Mouse (Mus musculus): ENCODE measurements at regions not wholly inside any gene's neighbourhood (a gene's known extent, or its start where the extent isn't known, plus 50 kb on each side); places are given as distances from the start of the nearest gene placed in this dataset.
"Not testable (repeated sequence)": the region's sequence is repeated elsewhere in the genome, so short reads cannot be mapped to it uniquely, and the experiment has no call there.

- no peak overlapping the region for H3K4me2 ChIP-seq (replicated peaks; ENCODE audit: low read depth, low read length)
- no peak for ATAC-seq (ENCODE audit: low FRiP score, low TSS enrichment)
- H3K9ac ChIP-seq (replicated peaks; ENCODE audit: low read length): no peak overlapping the region
- H3K9me3 ChIP-seq (ENCODE audit: low read length): no peaks in the 10 kb centered on the region
- H3K27me3 ChIP-seq (ENCODE audit: insufficient read depth, low read length): no peaks in the 10 kb centered on the region
- H3K4me1 ChIP-seq (ENCODE audit: insufficient read depth, low read length): no peaks in the 10 kb centered on the region
- 88% methylated on average over 3 of the region's 3 CpGs for WGBS
- H3K27ac ChIP-seq (ENCODE audit: low read length): no peak overlapping the region
- no peak overlapping the region for H3K4me3 ChIP-seq (ENCODE audit: low read length)
- H3K36me3 ChIP-seq (ENCODE audit: insufficient read depth, low read length): no peaks in the 10 kb centered on the region
Observed at GRCm38 (mm10) chr1:30685318-30685717, 188.4 kb downstream of the Phf3 start.

- no peak overlapping the region for H3K9ac ChIP-seq (replicated peaks; ENCODE audit: low read length)
- no peaks in the 10 kb centered on the region for H3K27me3 ChIP-seq (ENCODE audit: insufficient read depth, low read length)
- no peaks in the 10 kb centered on the region for H3K9me3 ChIP-seq (ENCODE audit: low read length)
- H3K4me2 ChIP-seq (replicated peaks; ENCODE audit: low read depth, low read length): no peak overlapping the region
- no peaks in the 10 kb centered on the region for H3K36me3 ChIP-seq (ENCODE audit: insufficient read depth, low read length)
- no peak for ATAC-seq (ENCODE audit: low FRiP score, low TSS enrichment)
- no peak overlapping the region for H3K4me3 ChIP-seq (ENCODE audit: low read length)
- H3K27ac ChIP-seq (ENCODE audit: low read length): no peak overlapping the region
- 69% methylated on average over 2 of the region's 2 CpGs for WGBS
- no peaks in the 10 kb centered on the region for H3K4me1 ChIP-seq (ENCODE audit: insufficient read depth, low read length)
Observed at GRCm38 (mm10) chr1:30683889-30684288, 189.8 kb downstream of the Phf3 start.

- Histone ChIP-seq H3K36me3 (ENCODE audit: insufficient read depth, low read length) (no peaks in the 10 kb centered on the region), H3K4me2 (replicated peaks; ENCODE audit: low read depth, low read length) (no peak overlapping the region), H3K4me3 (ENCODE audit: low read length) (no peak overlapping the region), H3K9ac (replicated peaks; ENCODE audit: low read length) (no peak overlapping the region), H3K4me1 (ENCODE audit: insufficient read depth, low read length) (no peaks in the 10 kb centered on the region), H3K27me3 (ENCODE audit: insufficient read depth, low read length) (no peaks in the 10 kb centered on the region), H3K9me3 (ENCODE audit: low read length) (no peaks in the 10 kb centered on the region), H3K27ac (ENCODE audit: low read length) (no peak overlapping the region)
- WGBS: 60% methylated on average over 2 of the region's 2 CpGs
- no peak for ATAC-seq (ENCODE audit: low FRiP score, low TSS enrichment)
Observed at GRCm38 (mm10) chr1:30639807-30640206, 233.9 kb downstream of the Phf3 start.

GRCm38 (mm10) chr1:30632760-30633159, 241.0 kb downstream of the Phf3 start:
- Histone ChIP-seq H3K4me1 (ENCODE audit: insufficient read depth, low read length) (no peaks in the 10 kb centered on the region), H3K4me3 (ENCODE audit: low read length) (no peak overlapping the region), H3K9me3 (ENCODE audit: low read length) (no peaks in the 10 kb centered on the region), H3K4me2 (replicated peaks; ENCODE audit: low read depth, low read length) (no peak overlapping the region), H3K36me3 (ENCODE audit: insufficient read depth, low read length) (no peaks in the 10 kb centered on the region), H3K27ac (ENCODE audit: low read length) (no peak overlapping the region), H3K27me3 (ENCODE audit: insufficient read depth, low read length) (no peaks in the 10 kb centered on the region), H3K9ac (replicated peaks; ENCODE audit: low read length) (no peak overlapping the region)
- ATAC-seq (ENCODE audit: low FRiP score, low TSS enrichment): no peak
- WGBS: 63% methylated on average over 1 of the region's 1 CpGs

- not testable (repeated sequence) for H3K9ac ChIP-seq (replicated peaks; ENCODE audit: low read length); H3K27me3 ChIP-seq (ENCODE audit: insufficient read depth, low read length); H3K4me2 ChIP-seq (replicated peaks; ENCODE audit: low read depth, low read length); H3K27ac ChIP-seq (ENCODE audit: low read length); H3K9me3 ChIP-seq (ENCODE audit: low read length); H3K4me3 ChIP-seq (ENCODE audit: low read length); H3K4me1 ChIP-seq (ENCODE audit: insufficient read depth, low read length); H3K36me3 ChIP-seq (ENCODE audit: insufficient read depth, low read length); ATAC-seq (ENCODE audit: low FRiP score, low TSS enrichment)
- WGBS: 44% methylated on average over 5 of the region's 5 CpGs
Observed at GRCm38 (mm10) chr1:30627796-30628195, 245.9 kb downstream of the Phf3 start.

- Histone ChIP-seq H3K4me2 (replicated peaks; ENCODE audit: low read depth, low read length) (no peak overlapping the region), H3K9me3 (ENCODE audit: low read length) (no peaks in the 10 kb centered on the region), H3K36me3 (ENCODE audit: insufficient read depth, low read length) (no peaks in the 10 kb centered on the region), H3K4me3 (ENCODE audit: low read length) (no peak overlapping the region), H3K9ac (replicated peaks; ENCODE audit: low read length) (no peak overlapping the region), H3K4me1 (ENCODE audit: insufficient read depth, low read length) (no peaks in the 10 kb centered on the region), H3K27ac (ENCODE audit: low read length) (no peak overlapping the region), H3K27me3 (ENCODE audit: insufficient read depth, low read length) (no peaks in the 10 kb centered on the region)
- WGBS: 47% methylated on average over 7 of the region's 7 CpGs
- no peak for ATAC-seq (ENCODE audit: low FRiP score, low TSS enrichment)
Observed at GRCm38 (mm10) chr1:30595122-30595730, 278.5 kb downstream of the Phf3 start.

GRCm38 (mm10) chr1:30594036-30594435, 279.7 kb downstream of the Phf3 start:
- WGBS: 45% methylated on average over 1 of the region's 1 CpGs

GRCm38 (mm10) chr1:30590721-30591120, 283.0 kb downstream of the Phf3 start:
- Histone ChIP-seq H3K27ac (ENCODE audit: low read length) (no peak overlapping the region), H3K36me3 (ENCODE audit: insufficient read depth, low read length) (no peaks in the 10 kb centered on the region), H3K4me1 (ENCODE audit: insufficient read depth, low read length) (no peaks in the 10 kb centered on the region), H3K9ac (replicated peaks; ENCODE audit: low read length) (no peak overlapping the region), H3K4me3 (ENCODE audit: low read length) (no peak overlapping the region), H3K9me3 (ENCODE audit: low read length) (no peaks in the 10 kb centered on the region), H3K27me3 (ENCODE audit: insufficient read depth, low read length) (no peaks in the 10 kb centered on the region), H3K4me2 (replicated peaks; ENCODE audit: low read depth, low read length) (no peak overlapping the region)
- 79% methylated on average over 4 of the region's 4 CpGs for WGBS
- no peak for ATAC-seq (ENCODE audit: low FRiP score, low TSS enrichment)

More at GRCm38 (mm10) chr1:30594036-30594435, 279.7 kb downstream of the Phf3 start:
- H3K27me3 ChIP-seq (ENCODE audit: insufficient read depth, low read length): no peaks in the 10 kb centered on the region
- no peak overlapping the region for H3K4me3 ChIP-seq (ENCODE audit: low read length)
- H3K9ac ChIP-seq (replicated peaks; ENCODE audit: low read length): no peak overlapping the region
- no peak overlapping the region for H3K4me2 ChIP-seq (replicated peaks; ENCODE audit: low read depth, low read length)
- H3K36me3 ChIP-seq (ENCODE audit: insufficient read depth, low read length): no peaks in the 10 kb centered on the region
- H3K9me3 ChIP-seq (ENCODE audit: low read length): no peaks in the 10 kb centered on the region
- H3K4me1 ChIP-seq (ENCODE audit: insufficient read depth, low read length): no peaks in the 10 kb centered on the region
- no peak overlapping the region for H3K27ac ChIP-seq (ENCODE audit: low read length)
- no peak for ATAC-seq (ENCODE audit: low FRiP score, low TSS enrichment)

- Histone ChIP-seq H3K4me3 (ENCODE audit: low read length) (no peak overlapping the region), H3K4me1 (ENCODE audit: insufficient read depth, low read length) (no peaks in the 10 kb centered on the region), H3K36me3 (ENCODE audit: insufficient read depth, low read length) (no peaks in the 10 kb centered on the region), H3K9me3 (ENCODE audit: low read length) (no peaks in the 10 kb centered on the region), H3K9ac (replicated peaks; ENCODE audit: low read length) (no peak overlapping the region), H3K27ac (ENCODE audit: low read length) (no peak overlapping the region), H3K27me3 (ENCODE audit: insufficient read depth, low read length) (no peaks in the 10 kb centered on the region), H3K4me2 (replicated peaks; ENCODE audit: low read depth, low read length) (no peak overlapping the region)
- WGBS: 63% methylated on average over 3 of the region's 3 CpGs
- no peak for ATAC-seq (ENCODE audit: low FRiP score, low TSS enrichment)
Observed at GRCm38 (mm10) chr1:30588885-30589284, 284.8 kb downstream of the Phf3 start.

GRCm38 (mm10) chr1:30588336-30588735, 285.4 kb downstream of the Phf3 start:
- ATAC-seq (ENCODE audit: low FRiP score, low TSS enrichment): no peak
- H3K4me2 ChIP-seq (replicated peaks; ENCODE audit: low read depth, low read length): no peak overlapping the region
- H3K36me3 ChIP-seq (ENCODE audit: insufficient read depth, low read length): no peaks in the 10 kb centered on the region
- WGBS: 86% methylated on average over 4 of the region's 4 CpGs
- no peaks in the 10 kb centered on the region for H3K9me3 ChIP-seq (ENCODE audit: low read length)
- H3K4me3 ChIP-seq (ENCODE audit: low read length): no peak overlapping the region
- H3K27ac ChIP-seq (ENCODE audit: low read length): no peak overlapping the region
- H3K27me3 ChIP-seq (ENCODE audit: insufficient read depth, low read length): no peaks in the 10 kb centered on the region
- no peak overlapping the region for H3K9ac ChIP-seq (replicated peaks; ENCODE audit: low read length)
- H3K4me1 ChIP-seq (ENCODE audit: insufficient read depth, low read length): no peaks in the 10 kb centered on the region
